Mouse (Mus musculus) bone marrow macrophage, adult 2 months (primary cell): Measurements from ENCODE around the gene Ank3. TPM values are rescaled to one million over a fixed set of nuclear protein-coding genes. Genes with fewer than 3 reads are reported as not detected.

Experiments used
- H3K27ac ChIP-seq: 2 replicates; pipeline ENCODE4 v1.5.1; 2012; ENCODE audit warnings: low read depth, low read length; ENCODE audit not compliant: insufficient read depth
- H3K4me1 ChIP-seq: 2 replicates; pipeline ENCODE4 v1.6.1; 2012; ENCODE audit warnings: low read length; ENCODE audit not compliant: control insufficient read depth, insufficient read depth
- H3K4me3 ChIP-seq: 2 replicates; pipeline ENCODE4 v1.5.1; 2012; ENCODE audit warnings: mild to moderate bottlenecking, low read length, moderate library complexity; ENCODE audit not compliant: insufficient read depth
- CTCF ChIP-seq: IDR thresholded peaks from 2 replicates; pipeline ENCODE4 v1.5.1; 2012; ENCODE audit warnings: low read depth, mild to moderate bottlenecking, low read length, moderate library complexity
- POLR2A ChIP-seq: IDR thresholded peaks from 2 replicates; pipeline ENCODE4 v1.6.1; 2012; ENCODE audit warnings: mild to moderate bottlenecking, low read depth, low read length, borderline replicate concordance
- polyA plus RNA-seq: library from polyadenylated mRNA; stranded (reverse); fragments of >200 nt; gene quantifications from 2 replicates; pipeline ENCODE4 v1.2.4, GENCODE M21; 2012; ENCODE audit not compliant: missing spikeins, insufficient read depth, insufficient read length

Gene Ank3
- polyA plus RNA-seq, 1 experiment: 1.5 TPM

- Histone ChIP-seq H3K4me1 (0 out of 2 replicates have a peak, but pooled peaks cover 3% of the 10 kb centered on the region), H3K27ac (no peak overlapping the region), H3K4me3 (no peak overlapping the region)
- TF ChIP-seq CTCF (no peak), POLR2A (no peak)
These were observed 382.9 kb downstream of the Ank3 start for GRCm38 (mm10) chr10:69781491-69781890.

- Histone ChIP-seq H3K27ac (no peak overlapping the region), H3K4me1 (no peaks in the 10 kb centered on the region), H3K4me3 (no peak overlapping the region)
- TF ChIP-seq CTCF: no peak
- TF ChIP-seq POLR2A: no peak
These were observed 386.7 kb downstream of the Ank3 start for GRCm38 (mm10) chr10:69785235-69785634.

GRCm38 (mm10) chr10:69785692-69786091 is 387.1 kb downstream of the Ank3 start:
- Histone ChIP-seq H3K27ac (no peak overlapping the region), H3K4me3 (no peak overlapping the region), H3K4me1 (no peaks in the 10 kb centered on the region)
- TF ChIP-seq POLR2A (no peak), CTCF (no peak)

GRCm38 (mm10) chr10:69786220-69786993 is 387.8 kb downstream of the Ank3 start:
- H3K27ac ChIP-seq: no peak overlapping the region
- H3K4me3 ChIP-seq: no peak overlapping the region
- TF ChIP-seq POLR2A (no peak), CTCF (no peak)
- no peaks in the 10 kb centered on the region for H3K4me1 ChIP-seq

GRCm38 (mm10) chr10:69787379-69787778 is 388.8 kb downstream of the Ank3 start:
- no peak for TF ChIP-seq CTCF
- no peak for TF ChIP-seq POLR2A
- no peak overlapping the region for H3K27ac ChIP-seq
- H3K4me1 ChIP-seq: no peaks in the 10 kb centered on the region
- no peak overlapping the region for H3K4me3 ChIP-seq

- H3K4me1 ChIP-seq: no peaks in the 10 kb centered on the region
- H3K4me3 ChIP-seq: no peak overlapping the region
- TF ChIP-seq POLR2A: no peak
- no peak for TF ChIP-seq CTCF
- H3K27ac ChIP-seq: no peak overlapping the region
These were observed 392.0 kb downstream of the Ank3 start for GRCm38 (mm10) chr10:69790606-69791005.

- TF ChIP-seq POLR2A (no peak), CTCF (no peak)
- no peak overlapping the region for H3K27ac ChIP-seq
- H3K4me1 ChIP-seq: 0 out of 2 replicates have a peak, but pooled peaks cover 2% of the 10 kb centered on the region
- no peak overlapping the region for H3K4me3 ChIP-seq
These were observed 393.4 kb downstream of the Ank3 start for GRCm38 (mm10) chr10:69791951-69792350.

- no peak overlapping the region for H3K4me3 ChIP-seq
- TF ChIP-seq POLR2A: no peak
- no peak for TF ChIP-seq CTCF
- H3K27ac ChIP-seq: no peak overlapping the region
- 0 out of 2 replicates have a peak, but pooled peaks cover 2% of the 10 kb centered on the region for H3K4me1 ChIP-seq
These were observed 393.8 kb downstream of the Ank3 start for GRCm38 (mm10) chr10:69792400-69792799.

- Histone ChIP-seq H3K27ac (no peak overlapping the region), H3K4me1 (0 out of 2 replicates have a peak, but pooled peaks cover 2% of the 10 kb centered on the region), H3K4me3 (no peak overlapping the region)
- TF ChIP-seq CTCF (no peak), POLR2A (no peak)
These were observed 394.5 kb downstream of the Ank3 start for GRCm38 (mm10) chr10:69793079-69793478.

GRCm38 (mm10) chr10:69795656-69796055 is 397.1 kb downstream of the Ank3 start:
- Histone ChIP-seq H3K4me3 (no peak overlapping the region), H3K4me1 (0 out of 2 replicates have a peak, but pooled peaks cover 2% of the 10 kb centered on the region), H3K27ac (no peak overlapping the region)
- no peak for TF ChIP-seq CTCF
- no peak for TF ChIP-seq POLR2A
